Mouse (Mus musculus) adrenal gland, postnatal 4 days (tissue): Measurements from ENCODE around the gene Dcaf17. TPM values are rescaled to one million over a fixed set of nuclear protein-coding genes. Genes with fewer than 3 reads are reported as not detected.

Experiments used
- DNase-seq, 2 experiments: peaks; one replicate each; pipeline ENCODE4 v3.0.0; 2021 to 2022; ENCODE audit warnings: low spot score in 2 of 2, mixed read lengths in 2 of 2
- total RNA-seq, 2 experiments: library from RNA; stranded (reverse); gene quantifications; 2 replicates each; pipeline ENCODE4 v1.2.3; 2021

Dcaf17 gene
- total RNA-seq, 2 experiments from 2014 or later: 17.6 TPM

GRCm38 (mm10) chr2:71117797-71118708 lies 62.9 kb downstream of the Dcaf17 start, which contains the start of gene Cybrd1:
Cybrd1 (plus strand) TSS chr2:71117923.
- peak in 1 of 2 experiments; percentile 13 for DNase-seq

DNA sequence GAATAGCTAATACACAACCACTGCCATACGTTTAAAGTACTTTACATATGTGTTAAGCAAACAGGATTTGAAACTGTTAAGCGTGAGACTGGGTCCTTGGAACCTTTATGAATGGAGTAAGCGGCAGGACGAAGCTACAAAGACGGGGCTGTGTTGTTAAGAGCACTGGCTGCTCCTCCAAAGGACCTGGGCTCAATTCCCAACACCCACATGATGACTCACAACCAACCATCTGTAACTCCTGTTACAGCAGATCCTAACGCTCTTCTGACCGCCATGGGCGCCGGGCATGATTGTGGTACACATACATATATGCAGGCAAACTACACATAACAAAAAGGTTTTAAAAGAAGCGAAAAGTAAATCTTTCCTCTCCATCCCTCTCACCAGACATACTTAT lies 65.7 kb downstream of the Dcaf17 start:
- no peak for DNase-seq

GRCm38 (mm10) chr2:71121406-71121805 lies 66.3 kb downstream of the Dcaf17 start:
- no peak for DNase-seq

GRCm38 (mm10) chr2:71122268-71123029 lies 67.3 kb downstream of the Dcaf17 start:
- DNase-seq: no peak

DNA sequence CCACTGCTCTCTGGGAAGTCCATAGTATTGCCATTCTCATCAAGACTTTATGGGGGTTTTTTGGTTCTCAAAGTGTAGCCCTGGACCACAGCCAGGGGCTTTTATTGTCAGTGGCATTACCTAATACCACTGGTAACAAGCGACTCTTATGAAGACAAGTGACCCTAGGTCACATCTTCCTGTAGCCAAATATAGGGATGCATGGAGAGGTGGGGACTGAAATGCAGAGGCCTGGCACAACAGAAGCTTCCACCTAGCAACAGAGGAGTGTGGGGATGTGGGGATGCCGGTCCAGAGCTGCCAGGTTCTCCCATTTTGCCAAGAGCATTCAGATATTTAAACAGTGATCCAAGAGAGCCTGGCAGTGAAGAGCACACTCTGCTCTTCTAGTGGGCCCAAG lies 68.5 kb downstream of the Dcaf17 start:
- no peak for DNase-seq

GRCm38 (mm10) chr2:71127779-71128534 lies 72.8 kb downstream of the Dcaf17 start:
- DNase-seq: no peak

DNA sequence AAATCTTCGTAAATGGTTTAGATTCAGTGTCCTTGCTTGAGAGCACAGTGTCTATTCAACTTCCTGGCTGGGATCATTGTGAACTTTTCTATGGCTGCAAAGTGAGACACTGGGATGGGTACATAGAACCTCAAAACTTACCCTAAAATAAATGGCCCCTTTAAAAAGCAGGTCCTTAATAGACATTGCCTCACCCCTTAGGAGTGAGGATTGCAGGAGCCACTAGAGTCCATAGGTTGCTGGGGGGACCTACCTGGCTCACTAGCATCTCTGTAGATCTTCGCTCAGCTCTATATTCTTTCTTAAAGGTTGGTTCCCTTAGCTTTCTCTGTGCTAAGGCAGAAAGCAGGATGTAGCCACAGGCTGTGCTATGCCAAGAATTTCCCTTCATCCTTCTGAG lies 75.2 kb downstream of the Dcaf17 start:
- no peak for DNase-seq

- DNase-seq: no peak
Measured at GRCm38 (mm10) chr2:71131866-71132496, 76.9 kb downstream of the Dcaf17 start.

DNA sequence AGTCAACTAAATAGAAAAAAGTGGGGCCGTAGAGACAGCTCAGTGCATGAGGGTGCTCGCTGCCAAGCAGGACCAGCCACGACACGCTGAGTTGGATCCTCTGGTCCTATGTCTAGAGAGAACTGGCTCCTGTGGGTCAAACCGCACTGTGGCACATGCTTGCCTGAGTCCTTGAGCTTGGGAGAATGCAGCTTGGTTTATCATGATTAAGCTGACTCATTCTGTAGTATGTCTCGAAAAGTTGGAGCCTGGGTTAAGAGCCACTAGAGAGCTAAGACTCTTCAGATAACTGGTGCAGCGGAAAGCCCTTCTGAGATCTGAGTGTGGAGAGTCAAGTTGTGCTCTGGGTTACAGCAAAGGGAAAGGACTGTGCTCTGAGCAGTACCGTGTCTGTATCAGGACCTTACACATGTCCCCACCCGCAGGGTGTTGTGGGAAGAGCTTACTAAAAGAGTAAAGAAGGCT lies 78.9 kb downstream of the Dcaf17 start:
- no peak for DNase-seq

DNA sequence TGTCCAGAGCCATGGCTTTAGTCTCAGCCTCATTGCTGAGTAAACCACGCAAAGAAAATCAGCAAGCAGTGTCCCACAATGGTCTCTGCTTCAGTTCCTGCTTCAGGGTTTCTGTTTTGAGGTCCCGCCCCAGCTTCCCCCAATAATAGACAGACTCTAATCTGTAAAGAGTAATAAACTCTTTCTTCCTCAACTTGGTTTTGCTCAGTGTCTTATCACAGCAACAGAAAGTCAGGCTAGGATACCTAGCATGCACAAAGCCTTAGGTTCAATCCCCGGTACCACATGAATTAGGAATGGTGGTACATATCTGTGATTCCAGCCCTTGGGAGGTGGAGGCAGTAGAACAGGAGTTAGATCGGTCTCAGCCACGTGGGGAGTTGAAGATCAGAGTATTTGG lies 79.7 kb downstream of the Dcaf17 start:
- DNase-seq: no peak

GRCm38 (mm10) chr2:71140622-71141021 lies 85.5 kb downstream of the Dcaf17 start:
- DNase-seq: no peak

GRCm38 (mm10) chr2:71142410-71142809 lies 87.3 kb downstream of the Dcaf17 start:
- no peak for DNase-seq

DNA sequence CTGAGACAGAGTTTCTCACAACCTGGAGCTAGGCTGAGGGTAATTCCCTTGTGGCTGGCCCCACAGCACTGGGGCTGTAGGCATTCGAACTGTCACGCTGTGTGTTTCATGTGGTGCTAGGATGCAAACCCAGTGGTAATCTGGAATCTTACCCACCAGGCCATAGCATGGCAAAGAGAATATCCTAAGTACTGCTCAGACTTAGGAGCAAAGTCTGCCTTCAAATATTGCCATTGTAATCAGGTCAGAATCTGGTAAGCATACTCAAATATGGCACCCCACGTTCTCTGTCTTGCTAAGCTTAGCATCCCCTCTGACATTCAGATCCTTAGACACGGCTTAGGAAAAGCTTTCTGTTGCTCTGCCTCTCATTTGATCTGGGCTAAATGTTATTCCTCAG lies 90.7 kb downstream of the Dcaf17 start:
- DNase-seq: no peak

- DNase-seq: no peak
Measured at GRCm38 (mm10) chr2:71146266-71146665, 91.1 kb downstream of the Dcaf17 start.

DNA sequence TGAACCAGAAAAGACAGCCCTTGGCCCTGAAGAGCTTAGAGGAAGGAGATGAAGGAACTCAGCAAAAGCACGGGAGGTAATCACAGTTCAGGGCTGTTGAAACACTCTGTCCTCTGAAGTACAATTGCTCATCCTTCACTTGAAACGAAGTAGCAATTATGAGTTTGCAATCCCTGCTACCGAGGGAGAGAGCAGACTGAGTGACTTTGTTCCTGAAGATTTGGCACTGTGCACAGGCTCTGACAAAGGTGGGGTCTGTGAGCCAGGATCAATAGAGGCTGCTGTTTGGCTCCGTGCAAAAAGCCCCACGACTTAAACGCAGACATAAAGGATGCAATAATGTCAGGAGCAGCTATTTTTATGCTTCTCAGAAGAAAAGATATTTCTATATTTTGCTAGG lies 92.7 kb downstream of the Dcaf17 start:
- DNase-seq: no peak

Other genes with a start within 250 kb of the Dcaf17 start
- 10 to 100 TPM; 77.1 to 85.2 TPM for gene Tlk1, start 229.6 kb upstream of the Dcaf17 start, total RNA-seq
- gene Mettl8, start 255 bp downstream of the Dcaf17 start, total RNA-seq: 10 to 100 TPM; 15.7 to 17.9 TPM
- gene Cybrd1, start 62.6 kb downstream of the Dcaf17 start, total RNA-seq: 1 to 10 TPM; 2.9 to 3.0 TPM
- gene Dync1i2, start 156.4 kb downstream of the Dcaf17 start, total RNA-seq: 100 to 1,000 TPM; 101 to 109 TPM